Mouse (Mus musculus) c-Kit-positive CD71-negative TER-119-negative erythroid progenitor cells, embryonic 14.5 days (primary cell): ENCODE results near the gene Pgr.
A peak's percentile ranks its signal among the peaks of the same experiment; 100 is the strongest.

Experiments
- DNase-seq: peaks from one replicate; pipeline ENCODE4 v3.0.0-alpha.2; 2013; ENCODE audit warnings: low read depth

The Pgr gene

GRCm38 (mm10) chr9:8899616-8900202 lies at the start of gene Pgr:
Gene Pgr, plus strand, starts transcription at chr9:8899833.
- no peak for DNase-seq

- DNase-seq: no peak
Observed at GRCm38 (mm10) chr9:8857455-8857854, 42.2 kb upstream of the Pgr start.

DNA sequence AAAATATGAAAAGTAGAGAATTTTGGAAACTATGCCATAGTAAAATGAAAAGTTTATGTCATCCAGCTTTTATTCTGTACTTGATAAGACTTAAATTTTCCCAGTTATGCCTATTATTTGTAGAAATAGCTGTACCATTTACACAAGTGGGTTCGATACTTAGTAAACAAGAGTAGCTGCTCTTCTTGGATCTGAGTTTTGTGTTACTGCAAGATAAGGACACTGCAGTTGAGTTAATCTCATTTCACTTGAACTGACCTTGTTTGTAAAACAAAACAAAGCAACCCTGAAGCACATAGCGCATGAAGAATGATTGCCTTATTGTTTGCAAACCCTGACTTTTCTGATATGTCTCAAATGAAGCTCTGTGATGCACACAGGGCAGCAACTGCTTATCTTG lies 31.1 kb upstream of the Pgr start:
- DNase-seq: no peak

DNA sequence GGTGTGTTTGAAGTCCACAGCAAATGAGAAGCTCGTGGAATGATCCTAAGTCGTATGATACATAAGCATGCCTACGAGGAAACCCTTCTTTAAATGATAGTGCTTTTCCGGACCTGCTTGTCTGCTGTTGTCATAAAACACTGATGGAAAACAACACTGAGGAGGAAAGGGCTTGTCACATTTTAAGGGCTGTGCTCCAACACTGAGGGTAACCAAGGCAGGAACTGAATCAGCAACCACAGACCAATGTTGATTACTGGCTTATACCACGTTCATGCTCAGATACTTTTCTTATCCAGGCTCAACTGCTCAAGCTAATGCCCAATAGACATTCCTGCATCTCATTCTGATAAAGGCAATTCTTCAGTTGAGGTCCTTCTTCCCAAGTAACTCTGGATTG lies 4.4 kb upstream of the Pgr start:
- DNase-seq: no peak

GRCm38 (mm10) chr9:8900203-8901012 lies 775 bp downstream of the Pgr start:
- DNase-seq: no peak

DNA sequence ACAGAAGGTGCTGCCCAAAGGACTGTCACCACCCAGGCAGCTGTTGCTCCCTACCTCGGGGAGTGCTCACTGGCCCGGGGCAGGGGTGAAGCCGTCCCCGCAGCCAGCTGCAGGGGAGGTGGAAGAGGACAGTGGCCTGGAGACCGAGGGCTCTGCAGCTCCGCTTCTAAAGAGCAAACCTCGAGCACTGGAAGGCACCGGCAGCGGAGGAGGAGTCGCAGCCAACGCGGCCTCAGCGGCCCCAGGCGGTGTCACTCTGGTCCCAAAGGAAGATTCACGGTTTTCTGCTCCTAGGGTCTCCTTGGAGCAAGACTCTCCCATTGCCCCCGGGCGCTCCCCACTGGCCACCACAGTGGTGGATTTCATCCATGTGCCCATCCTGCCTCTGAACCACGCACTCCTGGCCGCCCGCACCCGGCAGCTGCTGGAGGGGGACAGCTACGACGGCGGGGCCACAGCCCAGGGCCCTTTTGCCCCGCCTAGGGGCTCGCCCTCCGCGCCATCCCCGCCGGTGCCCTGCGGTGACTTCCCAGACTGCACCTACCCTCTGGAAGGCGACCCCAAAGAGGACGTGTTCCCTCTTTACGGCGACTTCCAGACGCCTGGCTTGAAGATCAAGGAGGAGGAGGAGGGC lies 1.5 kb downstream of the Pgr start:
- DNase-seq: no peak

- DNase-seq: no peak
Observed at GRCm38 (mm10) chr9:8901647-8902131, 2.1 kb downstream of the Pgr start.

GRCm38 (mm10) chr9:8902277-8902676 lies 2.6 kb downstream of the Pgr start:
- DNase-seq: no peak

GRCm38 (mm10) chr9:8927561-8927960 lies 27.9 kb downstream of the Pgr start:
- no peak for DNase-seq

GRCm38 (mm10) chr9:8937753-8938152 lies 38.1 kb downstream of the Pgr start:
- no peak for DNase-seq

- DNase-seq: no peak
Observed at GRCm38 (mm10) chr9:8953306-8953705, 53.7 kb downstream of the Pgr start.

DNA sequence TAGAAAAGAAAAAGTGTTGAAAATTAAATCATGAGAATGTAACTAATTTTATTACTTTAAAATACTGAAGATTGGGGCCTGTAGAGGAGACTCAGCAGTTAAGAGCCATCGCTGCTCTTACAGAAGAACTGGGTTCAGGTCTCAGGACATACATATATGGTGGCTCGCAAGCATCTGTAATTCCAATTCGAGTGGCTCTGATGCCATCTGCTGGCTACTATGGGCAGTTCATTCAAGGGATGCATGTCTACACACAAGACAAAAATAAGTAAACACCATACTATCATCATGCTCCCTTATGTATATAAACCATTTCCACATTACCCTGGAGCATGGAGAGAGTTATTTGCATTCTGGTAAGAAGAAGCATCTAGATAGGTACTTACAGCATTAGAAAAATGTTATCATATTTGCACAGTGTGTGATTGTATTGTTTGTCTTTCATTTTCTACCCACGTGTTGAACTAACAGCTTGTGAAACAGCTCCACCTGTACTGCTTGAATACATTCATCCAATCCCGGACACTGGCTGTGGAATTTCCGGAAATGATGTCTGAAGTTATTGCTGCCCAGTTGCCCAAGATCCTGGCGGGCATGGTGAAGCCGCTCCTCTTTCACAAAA lies 65.0 kb downstream of the Pgr start:
- peak; percentile 19 for DNase-seq

- DNase-seq: no peak
Observed at GRCm38 (mm10) chr9:8970240-8970639, 70.6 kb downstream of the Pgr start.

- DNase-seq: no peak
Observed at GRCm38 (mm10) chr9:8971491-8971890, 71.9 kb downstream of the Pgr start, which contains the start of gene Gm16485. Gene Gm16485, plus strand, starts transcription at chr9:8971791.

DNA sequence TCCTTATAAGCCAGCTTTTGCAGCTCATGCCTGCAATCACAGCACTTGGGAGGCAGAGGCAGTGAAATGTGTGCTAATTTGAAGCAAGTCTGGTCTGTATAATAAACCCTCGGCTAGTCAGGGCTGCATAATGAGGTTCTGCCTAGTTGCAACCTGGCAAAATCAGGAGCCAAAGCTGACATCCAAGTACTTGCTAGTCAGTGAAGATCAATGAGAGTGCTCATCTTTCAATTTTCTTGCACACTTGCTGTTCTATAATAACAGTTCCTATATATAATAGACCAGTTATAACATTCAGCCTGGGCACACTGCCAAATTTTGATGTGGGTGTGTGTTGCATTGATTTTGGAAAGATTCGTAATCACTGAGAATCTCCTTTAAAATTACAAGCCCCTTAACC lies 78.1 kb downstream of the Pgr start:
- DNase-seq: no peak

DNA sequence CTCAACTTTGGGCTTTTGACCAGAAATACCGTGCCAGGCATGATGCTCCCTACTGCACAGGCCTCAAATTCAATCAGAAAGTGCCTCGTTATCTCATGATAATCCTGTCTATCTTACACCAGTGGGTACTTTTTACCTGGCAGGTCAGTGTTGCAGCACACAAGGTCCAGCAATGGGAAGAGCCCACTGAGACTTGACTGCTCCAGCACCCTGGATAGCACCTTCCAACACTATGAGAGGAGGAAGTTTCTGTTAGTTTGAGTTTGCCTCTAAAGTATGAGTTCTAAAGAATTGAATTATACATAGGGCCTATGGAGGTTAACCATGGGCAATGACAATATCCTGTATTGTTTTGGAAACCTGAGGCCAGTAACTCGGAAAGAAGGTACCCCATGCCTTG lies 82.7 kb downstream of the Pgr start:
- no peak for DNase-seq

- no peak for DNase-seq
Observed at GRCm38 (mm10) chr9:8996494-8996893, 96.9 kb downstream of the Pgr start.

DNA sequence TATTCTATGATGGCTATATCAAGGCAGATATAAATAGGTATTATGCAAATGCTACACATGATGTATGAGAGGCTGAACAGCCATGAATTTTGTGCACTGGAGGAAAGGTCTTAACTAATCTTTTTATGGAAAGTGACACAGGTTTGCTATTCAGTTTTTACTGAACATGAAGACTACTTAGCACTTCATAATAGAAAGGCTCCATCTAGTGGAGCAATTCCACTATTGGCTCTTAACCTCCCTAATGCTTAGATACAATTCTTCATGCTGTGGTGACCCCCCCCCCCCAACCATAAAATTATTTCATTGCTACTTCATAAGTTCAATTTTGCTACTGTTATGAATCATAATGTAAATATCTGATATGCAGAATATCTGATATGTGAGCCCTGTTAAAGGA lies 101.5 kb downstream of the Pgr start:
- DNase-seq: no peak

DNA sequence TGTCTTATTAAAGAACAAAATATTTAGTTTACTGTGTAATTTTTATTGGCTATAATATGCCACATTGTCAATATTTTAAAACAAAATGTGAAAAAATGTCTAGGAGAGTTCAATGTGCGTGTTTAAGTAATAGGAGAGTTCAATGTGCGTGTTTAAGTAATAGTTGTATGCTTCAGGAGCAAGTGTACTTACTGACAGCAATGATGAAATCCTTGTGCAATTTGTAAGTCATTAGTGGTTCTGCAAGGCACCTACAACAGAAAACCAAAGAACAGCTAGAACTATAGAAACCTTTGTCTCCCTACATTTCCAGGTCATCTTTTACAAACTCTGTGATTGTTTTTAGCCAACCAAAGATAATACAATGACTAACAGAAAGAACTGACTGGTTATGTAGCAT lies 115.5 kb downstream of the Pgr start:
- no peak for DNase-seq
